Mouse (Mus musculus) left cerebral cortex, postnatal 10 days (tissue): ENCODE measurements around the gene Stat5a. TPM values are rescaled to one million over a fixed set of nuclear protein-coding genes. Genes with fewer than 3 reads are reported as not detected.
A peak's percentile ranks its signal among the peaks of the same experiment; 100 is the strongest.

ENCODE experiments used
- DNase-seq, 2 experiments: peaks; one replicate each; pipeline ENCODE4 v3.0.0; 2021 to 2022; ENCODE audit warnings: low spot score in 2 of 2, mixed read lengths in 1 of 2; ENCODE audit errors: extremely low spot score in 1 of 2
- intact Hi-C: fragments of 180-260 bp; cut with DNase I; formaldehyde crosslinking; loops from one replicate; pipeline ENCODE4 v1.15.1; 2025
- total RNA-seq, 2 experiments: library from RNA; stranded (reverse); gene quantifications; 2 replicates each; pipeline ENCODE4 v1.2.3; 2021

Stat5a gene
- total RNA-seq, 2 experiments from 2014 or later, result 2.0 to 3.4 TPM

GRCm38 (mm10) chr11:100829691-100830090 is 29.5 kb upstream of the Stat5a start:
- intact Hi-C loops, result no loop called here

GRCm38 (mm10) chr11:100831396-100831795 is 27.8 kb upstream of the Stat5a start:
- intact Hi-C loops, result no loop called here
- no peak for DNase-seq

More at GRCm38 (mm10) chr11:100829691-100830090, 29.5 kb upstream of the Stat5a start:
- DNase-seq, result no peak

GRCm38 (mm10) chr11:100833466-100833865 is 25.7 kb upstream of the Stat5a start:
- intact Hi-C loops, result no loop called here
- no peak for DNase-seq

GRCm38 (mm10) chr11:100836923-100837702 is 22.0 kb upstream of the Stat5a start:
- DNase-seq, result no peak
- intact Hi-C loops, result no loop called here

- no peak for DNase-seq
- intact Hi-C loops, result no loop called here
Measured at GRCm38 (mm10) chr11:100838894-100839293, 20.3 kb upstream of the Stat5a start.

- intact Hi-C loops, result no loop called here
- DNase-seq, result no peak
Measured at GRCm38 (mm10) chr11:100839523-100839922, 19.6 kb upstream of the Stat5a start.

- intact Hi-C loops, result no loop called here
- DNase-seq, result no peak
Measured at GRCm38 (mm10) chr11:100840866-100841265, 18.3 kb upstream of the Stat5a start.

GRCm38 (mm10) chr11:100842025-100842424 is 17.1 kb upstream of the Stat5a start:
- no peak for DNase-seq
- intact Hi-C loops, result no loop called here

- intact Hi-C loops, result no loop called here
- DNase-seq, result no peak
Measured at GRCm38 (mm10) chr11:100843070-100843669, 16.0 kb upstream of the Stat5a start.

- no peak for DNase-seq
- intact Hi-C loops, result no loop called here
Measured at GRCm38 (mm10) chr11:100844121-100844520, 15.0 kb upstream of the Stat5a start.

GRCm38 (mm10) chr11:100845793-100846192 is 13.4 kb upstream of the Stat5a start:
- DNase-seq, result no peak
- intact Hi-C loops, result no loop called here

- intact Hi-C loops, result no loop called here
Measured at GRCm38 (mm10) chr11:100847572-100847971, 11.6 kb upstream of the Stat5a start.

GRCm38 (mm10) chr11:100848080-100848479 is 11.1 kb upstream of the Stat5a start:
- DNase-seq, result no peak

More at GRCm38 (mm10) chr11:100847572-100847971, 11.6 kb upstream of the Stat5a start:
- DNase-seq, result no peak

GRCm38 (mm10) chr11:100848789-100849379 is 10.3 kb upstream of the Stat5a start:
- intact Hi-C loops, result no loop called here
- DNase-seq, result no peak

More at GRCm38 (mm10) chr11:100848080-100848479, 11.1 kb upstream of the Stat5a start:
- intact Hi-C loops, result no loop called here

GRCm38 (mm10) chr11:100849456-100850037 is 9.6 kb upstream of the Stat5a start:
- intact Hi-C loops, result loop anchor here (5.0 kb wide), 1 partner anchor 72 kb away; no protein-coding TSS in a partner anchor
- DNase-seq, result no peak

GRCm38 (mm10) chr11:100850038-100850777 is 8.9 kb upstream of the Stat5a start, which contains the start of gene Stat5b:
Stat5b (minus strand) TSS chr11:100850724.
- intact Hi-C loops, result loop anchor here (5.0 kb wide), 1 partner anchor 73 kb away; no protein-coding TSS in a partner anchor
- peak in 1 of 2 experiments; percentile 88 for DNase-seq

- intact Hi-C loops, result loop anchor here (5.0 kb wide), 1 partner anchor 74 kb away; no protein-coding TSS in a partner anchor
- DNase-seq, result peak in 1 of 2 experiments; percentile 73
Measured at GRCm38 (mm10) chr11:100850778-100851528, 8.2 kb upstream of the Stat5a start.

- no peak for DNase-seq
- intact Hi-C loops, result loop anchor here (5.0 kb wide), 1 partner anchor 75 kb away; no protein-coding TSS in a partner anchor
Measured at GRCm38 (mm10) chr11:100852088-100852487, 7.1 kb upstream of the Stat5a start.
